ENCODE assay signal across 9 mouse cellular contexts in the genomic region with DNA sequence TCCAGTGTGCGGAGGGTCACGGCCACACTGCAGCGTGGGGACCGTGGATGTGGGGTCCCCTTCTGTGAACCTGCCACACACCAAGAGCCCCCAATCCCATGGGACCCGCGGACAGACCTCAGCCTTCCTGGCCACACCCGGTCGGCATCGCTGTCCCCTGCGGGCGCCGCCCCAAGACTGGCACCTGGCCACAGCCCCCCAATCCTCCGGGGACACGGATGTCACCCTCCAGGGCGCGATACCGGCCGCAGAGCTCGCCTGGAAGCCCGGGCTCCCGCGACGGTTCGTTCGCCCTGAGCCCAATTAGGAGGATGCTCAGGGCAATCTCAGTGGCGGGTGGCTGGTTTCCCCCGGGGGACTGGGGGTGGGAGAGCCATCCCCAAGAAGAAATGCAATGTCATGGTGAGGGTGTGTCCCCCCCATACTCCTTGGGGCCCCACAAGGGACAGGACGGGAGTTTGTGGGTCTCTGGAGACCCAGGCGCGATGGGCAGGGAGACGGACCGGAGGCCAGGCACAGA. TPM values are rescaled to one million over a fixed set of nuclear protein-coding genes. Genes with fewer than 3 reads are reported as not detected.
A peak's percentile ranks its signal among the peaks of the same experiment; 100 is the strongest.
DNase-seq lines count a peak whose midpoint lies in the region; ATAC-seq and TF ChIP-seq lines count a peak whose summit lies in the region.
"Had no signal": no experiment of that assay in that cellular context is flagged by ENCODE, and none has a peak within 500 bp of the region (broad histone marks: within the 10 kb centered on the region; RNA-seq: fewer than 3 reads in every experiment).

No protein-coding gene starts in this region.

- 4% methylated on average over 32 of the region's 32 CpGs for WGBS in limb, embryonic 12.5 days
- WGBS in small intestine, adult 2 months, result 6% methylated on average over 32 of the region's 32 CpGs

- H3K27ac ChIP-seq in limb, embryonic 12.5 days, result no peak overlapping the region
- no peak overlapping the region for H3K27ac ChIP-seq in small intestine, adult 2 months (ENCODE audit: insufficient read depth, low read depth, low read length)

- H3K9me3 ChIP-seq in limb, embryonic 12.5 days, result no peaks in the 10 kb centered on the region

- H3K4me2 ChIP-seq in limb, embryonic 12.5 days, result peak overlapping the region; percentile 99

- TF ChIP-seq POLR2A in small intestine, adult 2 months (IDR thresholded peaks at IDR 0.05; ENCODE audit: low read depth, low read length), result no peak

- DNase-seq in cerebellum, adult 11 months, result peak; percentile 52
- no peak for DNase-seq in cerebellum, adult 8-10 months
- peak; percentile 29 for DNase-seq in right cerebral cortex, postnatal 14 days
- no peak for DNase-seq in right cerebral cortex, postnatal 36 days (ENCODE audit: low spot score in 2 of 2)
- no peak for DNase-seq in ovary, postnatal 36 days (ENCODE audit: low spot score)
- DNase-seq in frontal cortex, postnatal 14 days (ENCODE audit: low spot score in 2 of 2), result no peak

- peaks cover 57% of the 10 kb centered on the region for H3K4me1 ChIP-seq in limb, embryonic 12.5 days (replicated peaks)
- H3K4me1 ChIP-seq in small intestine, adult 2 months (ENCODE audit: control insufficient read depth, insufficient read depth, insufficient read length, low read length), result peaks cover 28% of the 10 kb centered on the region

- ATAC-seq in limb, embryonic 12.5 days (ENCODE audit: insufficient number of reproducible peaks, insufficient read depth, low FRiP score, low TSS enrichment, low read depth), result no peak

- H3K36me3 ChIP-seq in limb, embryonic 12.5 days, result no peaks in the 10 kb centered on the region
- H3K36me3 ChIP-seq in small intestine, adult 2 months (ENCODE audit: control insufficient read depth, insufficient read depth, low read length), result no peaks in the 10 kb centered on the region

- no peak for TF ChIP-seq CTCF in small intestine, adult 2 months (IDR thresholded peaks at IDR 0.05; ENCODE audit: extremely low read depth, insufficient read length, insufficient replicate concordance, low read depth, low read length)

- H3K27me3 ChIP-seq in limb, embryonic 12.5 days, result peaks cover 69% of the 10 kb centered on the region
- H3K27me3 ChIP-seq in small intestine, adult 2 months (ENCODE audit: control insufficient read depth, insufficient read depth, low read length), result peaks cover 57% of the 10 kb centered on the region

- peak overlapping the region; percentile 86 for H3K9ac ChIP-seq in limb, embryonic 12.5 days (replicated peaks)

- peak overlapping the region; percentile 84 for H3K4me3 ChIP-seq in limb, embryonic 12.5 days (replicated peaks)
- peak overlapping the region; percentile 66 for H3K4me3 ChIP-seq in small intestine, adult 2 months (ENCODE audit: low read depth, low read length)

RNA-seq across cellular contexts. Expression of gene Ptprs, which starts 1.9 kb away (rescaled TPM):
- 113 and 126 TPM in 2 replicates for polyA plus RNA-seq in limb, embryonic 12.5 days (2016; fragmentation: Nextera tagmentation; extraction: Ambion mirVana)
- 42.5 and 54.1 TPM in 2 replicates for polyA plus RNA-seq in small intestine, adult 2 months (2012; rRNA removed)

RNA-seq across cellular contexts. Expression of gene Znrf4, which starts 37.9 kb away (rescaled TPM):
- polyA plus RNA-seq in limb, embryonic 12.5 days (2016; fragmentation: Nextera tagmentation; extraction: Ambion mirVana), result not detected in 2 replicates
- not detected in 2 replicates for polyA plus RNA-seq in small intestine, adult 2 months (2012; rRNA removed)
- polyA plus RNA-seq: spleen, adult 2 months had no signal

Comparison
In these comparisons a context has a peak if more than half of its experiments do, and no peak if none do; other contexts are left out.
1. DNase-seq: peak in cerebellum, adult 11 months (single experiment) and right cerebral cortex, postnatal 14 days (single experiment); none in cerebellum, adult 8-10 months (single experiment), right cerebral cortex, postnatal 36 days (0 of 2), ovary, postnatal 36 days (single experiment) and frontal cortex, postnatal 14 days (0 of 2).